20 mouse cellular contexts compared by ENCODE assay signal in the genomic region with DNA sequence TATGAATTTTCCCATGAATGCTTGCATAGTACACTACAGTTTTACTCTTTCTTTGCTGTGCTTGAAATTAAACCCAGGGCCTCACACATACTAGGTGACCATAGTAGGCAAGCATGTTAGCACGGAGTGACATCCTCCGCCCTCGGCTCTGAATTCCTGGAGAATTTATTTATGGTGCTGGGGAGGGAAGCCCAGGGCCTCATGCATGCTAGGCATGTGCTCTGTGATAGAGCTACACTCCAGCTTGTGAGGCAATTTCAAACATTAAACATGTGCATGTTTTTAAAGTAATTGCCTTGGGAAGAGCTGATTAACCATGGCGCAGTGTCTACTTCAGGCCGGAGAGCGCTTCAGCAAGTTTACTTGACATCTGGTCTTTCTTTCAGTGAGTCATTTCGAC.
"Had no signal": no experiment of that assay in that cellular context is flagged by ENCODE, and none has a peak within 500 bp of the region (broad histone marks: within the 10 kb centered on the region; RNA-seq: fewer than 3 reads in every experiment).

No protein-coding gene starts in this region.

- H3K4me1 ChIP-seq: midbrain, embryonic 12.5 days; neural tube, embryonic 12.5 days had no signal

- ATAC-seq: liver, postnatal 0 days; lung, postnatal 0 days; midbrain, embryonic 15.5 days had no signal

- H3K27ac ChIP-seq: limb, embryonic 12.5 days; limb, embryonic 15.5 days; liver, embryonic 14.5 days; macrophage; midbrain, embryonic 12.5 days; midbrain, embryonic 15.5 days; neural tube, embryonic 12.5 days; neural tube, embryonic 15.5 days; stomach, postnatal 0 days had no signal

- H3K27me3 ChIP-seq: limb, embryonic 12.5 days; limb, embryonic 15.5 days; midbrain, embryonic 12.5 days; midbrain, embryonic 15.5 days; neural tube, embryonic 12.5 days; neural tube, embryonic 15.5 days had no signal

- DNase-seq: kidney, postnatal 10 days; kidney, postnatal 4 days; left cerebral cortex, postnatal 4 days; liver, postnatal 0 days; lung, embryonic 14.5 days; right cerebral cortex, adult 18-20 months; right cerebral cortex, postnatal 14 days; right cerebral cortex, postnatal 4 days; thymus, postnatal 25 days had no signal

- H3K9me3 ChIP-seq: limb, embryonic 12.5 days; limb, embryonic 15.5 days; midbrain, embryonic 12.5 days; midbrain, embryonic 15.5 days; neural tube, embryonic 12.5 days; neural tube, embryonic 15.5 days had no signal

- H3K9ac ChIP-seq: limb, embryonic 12.5 days; limb, embryonic 15.5 days; liver, embryonic 14.5 days; liver, postnatal 0 days; lung, embryonic 14.5 days; midbrain, embryonic 12.5 days; midbrain, embryonic 15.5 days; neural tube, embryonic 12.5 days; neural tube, embryonic 15.5 days had no signal

- H3K4me3 ChIP-seq: limb, embryonic 12.5 days; limb, embryonic 15.5 days; midbrain, embryonic 12.5 days; midbrain, embryonic 15.5 days; neural tube, embryonic 12.5 days; neural tube, embryonic 15.5 days had no signal

- H3K4me2 ChIP-seq: limb, embryonic 12.5 days; limb, embryonic 15.5 days; liver, embryonic 11.5 days; lung, embryonic 14.5 days; midbrain, embryonic 12.5 days; midbrain, embryonic 15.5 days; neural tube, embryonic 12.5 days; neural tube, embryonic 15.5 days had no signal
